Comparison of ENCODE assay signal across 7 mouse cellular contexts in the genomic region with DNA sequence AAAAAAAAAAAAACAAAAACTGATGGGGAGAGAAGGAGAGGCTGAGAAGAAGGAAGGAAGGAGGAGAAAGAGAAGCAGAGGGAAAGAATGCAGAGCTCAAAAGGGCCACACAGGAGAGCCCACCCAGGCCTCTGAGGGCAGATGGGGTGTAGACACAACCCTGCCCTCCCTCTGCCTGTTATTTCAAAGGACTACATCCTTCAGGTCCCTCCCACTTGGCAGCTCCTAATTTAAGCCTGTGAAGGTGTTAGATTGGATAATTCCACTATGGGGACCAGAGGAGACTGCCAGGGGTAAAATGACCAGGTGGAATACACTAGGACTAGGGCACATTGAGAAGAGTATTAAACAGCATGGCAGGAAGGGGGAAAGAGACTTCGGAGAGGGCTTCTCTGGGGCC. TPM values are rescaled to one million over a fixed set of nuclear protein-coding genes. Genes with fewer than 3 reads are reported as not detected.
DNase-seq lines count a peak whose midpoint lies in the region; ATAC-seq lines count a peak whose summit lies in the region.

No protein-coding gene starts in this region.

- H3K9me3 ChIP-seq in forebrain, embryonic 10.5 days: no peaks in the 10 kb centered on the region; the same call in 1 of the 2 replicates
- no peaks in the 10 kb centered on the region for H3K9me3 ChIP-seq in hindbrain, embryonic 15.5 days
- H3K9me3 ChIP-seq in neural tube, embryonic 12.5 days: no peaks in the 10 kb centered on the region

- H3K27me3 ChIP-seq in forebrain, embryonic 10.5 days (ENCODE audit: poor library complexity, severe bottlenecking): peaks cover 11% of the 10 kb centered on the region; the same call in 1 of the 2 replicates
- no peaks in the 10 kb centered on the region for H3K27me3 ChIP-seq in hindbrain, embryonic 15.5 days
- H3K27me3 ChIP-seq in neural tube, embryonic 12.5 days (replicated peaks): no peaks in the 10 kb centered on the region

- H3K4me2 ChIP-seq in hindbrain, embryonic 15.5 days: peak overlapping the region; percentile 41
- H3K4me2 ChIP-seq in neural tube, embryonic 12.5 days (replicated peaks): peak overlapping the region; percentile 55

- peak overlapping the region; percentile 95 for H3K27ac ChIP-seq in forebrain, embryonic 10.5 days
- H3K27ac ChIP-seq in hindbrain, embryonic 15.5 days (replicated peaks): peak overlapping the region; percentile 82
- peak overlapping the region; percentile 88 for H3K27ac ChIP-seq in neural tube, embryonic 12.5 days

- H3K4me3 ChIP-seq in forebrain, embryonic 10.5 days: peak overlapping the region; percentile 51
- H3K4me3 ChIP-seq in hindbrain, embryonic 15.5 days: no peak overlapping the region
- H3K4me3 ChIP-seq in neural tube, embryonic 12.5 days: no peak overlapping the region

- WGBS in forebrain, embryonic 10.5 days: 21% methylated on average over 1 of the region's 1 CpGs
- WGBS in hindbrain, embryonic 15.5 days: 19% methylated on average over 1 of the region's 1 CpGs
- WGBS in neural tube, embryonic 12.5 days: 13% methylated on average over 1 of the region's 1 CpGs

- no peaks in the 10 kb centered on the region for H3K36me3 ChIP-seq in forebrain, embryonic 10.5 days (replicated peaks)
- H3K36me3 ChIP-seq in hindbrain, embryonic 15.5 days: no peaks in the 10 kb centered on the region
- no peaks in the 10 kb centered on the region for H3K36me3 ChIP-seq in neural tube, embryonic 12.5 days

- peak; percentile 77 for DNase-seq in left cerebral cortex, postnatal 4 days
- no peak for DNase-seq in left cerebral cortex, postnatal 10 days (ENCODE audit: extremely low spot score in 1 of 2, low spot score in 2 of 2)
- DNase-seq in forebrain, embryonic 10.5 days (ENCODE audit: extremely low spot score, low spot score): no peak
- no peak for DNase-seq in thymus, postnatal 25 days
- no peak for DNase-seq in spleen, postnatal 36 days (ENCODE audit: low spot score in 2 of 2)

- H3K4me1 ChIP-seq in forebrain, embryonic 10.5 days: peaks cover 36% of the 10 kb centered on the region
- H3K4me1 ChIP-seq in hindbrain, embryonic 15.5 days (replicated peaks): peaks cover 19% of the 10 kb centered on the region
- peaks cover 24% of the 10 kb centered on the region for H3K4me1 ChIP-seq in neural tube, embryonic 12.5 days

- no peak for ATAC-seq in hindbrain, embryonic 15.5 days (ENCODE audit: low FRiP score, low read depth)
- peak; percentile 59 for ATAC-seq in neural tube, embryonic 12.5 days (ENCODE audit: low FRiP score, low read depth)

- intact Hi-C loops in left cerebral cortex, postnatal 4 days (cut with DNase I): no loop called here
- intact Hi-C loops in left cerebral cortex, postnatal 10 days (cut with DNase I): no loop called here

- H3K9ac ChIP-seq in hindbrain, embryonic 15.5 days: peak overlapping the region; percentile 34
- H3K9ac ChIP-seq in neural tube, embryonic 12.5 days: peak overlapping the region; percentile 52; the same call in 1 of the 2 replicates

RNA-seq across cellular contexts. Expression of a gene that starts 37.6 kb away (rescaled TPM):
- total RNA-seq in left cerebral cortex, postnatal 4 days (2021): 10 to 100 TPM; 65.1 to 68.8 TPM
- total RNA-seq in left cerebral cortex, postnatal 10 days (2021): 10 to 100 TPM; 32.0 to 37.9 TPM
- polyA plus RNA-seq in forebrain, embryonic 10.5 days (2016; fragmentation: Nextera tagmentation; extraction: Ambion mirVana): 136 and 164 TPM in 2 replicates
- 63.2 and 71.0 TPM in 2 replicates for polyA plus RNA-seq in hindbrain, embryonic 15.5 days (2015; fragmentation: Nextera tagmentation; extraction: Ambion mirVana)
- polyA plus RNA-seq in neural tube, embryonic 12.5 days (2016; fragmentation: Nextera tagmentation; extraction: Ambion mirVana): 95.7 and 98.7 TPM in 2 replicates
